Mouse (Mus musculus): Measurements from ENCODE around the gene 1700031F05Rik.
"Not testable (repeated sequence)": the region's sequence is repeated elsewhere in the genome, so short reads cannot be mapped to it uniquely, and the experiment has no call there.

Gene 1700031F05Rik

GRCm38 (mm10) chrX:102867871-102868270 lies at the start of gene 1700031F05Rik:
TSS of gene 1700031F05Rik (minus strand) at chrX:102867971.
- DNase-seq (ENCODE audit: low spot score) = no peak

GRCm38 (mm10) chrX:102914823-102915222 lies 47.1 kb upstream of the 1700031F05Rik start:
- not testable (repeated sequence) for DNase-seq (ENCODE audit: low spot score)

GRCm38 (mm10) chrX:102908587-102908986 lies 40.8 kb upstream of the 1700031F05Rik start, which contains the start of the genes Dmrtc1a and 1700011M02Rik:
TSS of gene Dmrtc1a (minus strand) at chrX:102908687.
TSS of gene 1700011M02Rik (plus strand) at chrX:102908905.
- DNase-seq (ENCODE audit: low spot score) = not testable (repeated sequence)

GRCm38 (mm10) chrX:102854516-102854915 lies 13.3 kb downstream of the 1700031F05Rik start, which contains the start of gene Dmrtc1c2:
TSS of gene Dmrtc1c2 (minus strand) at chrX:102854616.
- DNase-seq (ENCODE audit: low spot score) = not testable (repeated sequence)

- no peak for DNase-seq (ENCODE audit: low spot score)
These were observed 55.5 kb downstream of the 1700031F05Rik start for GRCm38 (mm10) chrX:102812311-102812710.

All from layer of hippocampus, adult 9-10 months (tissue).